Mouse (Mus musculus) C2C12 (cell line): Measurements from ENCODE around the gene Trim28.

Experiments used
- CTCF ChIP-seq: IDR thresholded peaks from one replicate; pipeline ENCODE4 v1.5.1; 2011; ENCODE audit not compliant: control insufficient read depth, insufficient read depth, insufficient read length
- MAX ChIP-seq: IDR thresholded peaks from one replicate; pipeline ENCODE4 v1.6.1; 2011; ENCODE audit warnings: mild to moderate bottlenecking, control low read depth
- MYOG ChIP-seq: IDR thresholded peaks from one replicate; pipeline ENCODE4 v1.6.1; 2011; ENCODE audit not compliant: control insufficient read depth, insufficient read length; ENCODE audit errors: extremely low read depth

- TF ChIP-seq CTCF (no peak), MAX (no peak), MYOG (no peak)
Measured at GRCm38 (mm10) chr7:13056913-13057700, 58.2 kb downstream of the Trim28 start.
